31 mouse cellular contexts compared by ENCODE assay signal in the genomic region with DNA sequence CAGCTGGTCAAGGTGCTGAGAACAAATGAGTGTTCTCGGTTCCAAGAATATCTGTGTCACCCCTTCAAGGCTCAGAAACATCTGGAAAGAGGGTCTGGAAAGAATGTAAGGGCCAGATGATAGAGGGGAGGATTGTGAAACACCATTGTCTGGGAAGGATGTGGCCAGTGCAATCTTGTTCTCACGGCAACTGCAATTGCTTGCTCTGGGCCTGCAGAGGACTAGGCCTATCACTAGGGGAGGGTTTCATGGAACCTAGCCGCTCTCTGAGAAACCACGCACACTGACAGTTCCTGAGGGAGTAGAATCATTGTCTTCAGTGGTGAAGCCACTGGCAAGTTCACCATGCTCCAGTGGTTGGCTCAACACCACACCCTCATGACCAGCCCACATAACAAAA.
DNase-seq lines count a peak whose midpoint lies in the region; ATAC-seq and TF ChIP-seq lines count a peak whose summit lies in the region.
"Had no signal": no experiment of that assay in that cellular context is flagged by ENCODE, and none has a peak within 500 bp of the region (broad histone marks: within the 10 kb centered on the region; RNA-seq: fewer than 3 reads in every experiment).

No protein-coding gene starts in this region.

- peak overlapping the region; percentile 76 for H3K4me3 ChIP-seq in megakaryocyte, embryonic 14.5 days (replicated peaks)
- H3K4me3 ChIP-seq in hindbrain, embryonic 11.5 days (ENCODE audit: low read depth, low read length) = no peak overlapping the region
- no peak overlapping the region for H3K4me3 ChIP-seq in thymus, adult 2 months (ENCODE audit: control insufficient read depth, insufficient read depth, low read length)
- H3K4me3 ChIP-seq: embryonic facial prominence, embryonic 10.5 days; embryonic facial prominence, embryonic 13.5 days; erythroblast, embryonic 14.5 days; forebrain, embryonic 12.5 days; forebrain, embryonic 15.5 days; heart, embryonic 10.5 days; hindbrain, embryonic 10.5 days had no signal

- no peak for ATAC-seq in megakaryocyte, adult 5-6 weeks (ENCODE audit: poor library complexity, severe bottlenecking)
- peak; percentile 85 for ATAC-seq in granulocyte monocyte progenitor cell, adult 5-6 weeks (replicated peaks; ENCODE audit: poor library complexity, severe bottlenecking)
- no peak for ATAC-seq in hindbrain, embryonic 11.5 days (ENCODE audit: low FRiP score)
- ATAC-seq: activated CD4-positive, CD25-positive, alpha-beta regulatory T cell, adult 4 months; CD4-positive, CD25-positive, alpha-beta regulatory T cell, adult 4 months; forebrain, embryonic 15.5 days; hindbrain, postnatal 0 days; inflammation-experienced regulatory T-cells, adult 6 months; intestine, embryonic 16.5 days had no signal

- intact Hi-C loops in heart, postnatal 10 days (cut with DNase I) = no loop called here

- no peak overlapping the region for H3K9ac ChIP-seq in hindbrain, embryonic 11.5 days (ENCODE audit: low read depth, low read length)
- H3K9ac ChIP-seq: embryonic facial prominence, embryonic 13.5 days; forebrain, embryonic 12.5 days; forebrain, embryonic 15.5 days; hindbrain, embryonic 14.5 days had no signal

- H3K36me3 ChIP-seq in megakaryocyte, embryonic 14.5 days (replicated peaks; ENCODE audit: low read length) = no peaks in the 10 kb centered on the region
- H3K36me3 ChIP-seq in hindbrain, embryonic 11.5 days (ENCODE audit: control insufficient read depth, insufficient read depth, low read length) = no peaks in the 10 kb centered on the region
- no peaks in the 10 kb centered on the region for H3K36me3 ChIP-seq in thymus, adult 2 months (ENCODE audit: control insufficient read depth, insufficient read depth, low read length)
- H3K36me3 ChIP-seq: embryonic facial prominence, embryonic 10.5 days; embryonic facial prominence, embryonic 13.5 days; forebrain, embryonic 12.5 days; forebrain, embryonic 15.5 days; heart, embryonic 10.5 days; hindbrain, embryonic 10.5 days had no signal

- H3K4me2 ChIP-seq in hindbrain, embryonic 11.5 days (replicated peaks; ENCODE audit: low read depth, low read length) = no peak overlapping the region
- H3K4me2 ChIP-seq: embryonic facial prominence, embryonic 13.5 days; forebrain, embryonic 12.5 days; forebrain, embryonic 15.5 days; hindbrain, embryonic 14.5 days had no signal

- peaks cover 48% of the 10 kb centered on the region for H3K4me1 ChIP-seq in megakaryocyte, embryonic 14.5 days
- no peaks in the 10 kb centered on the region for H3K4me1 ChIP-seq in hindbrain, embryonic 11.5 days (replicated peaks; ENCODE audit: control insufficient read depth, insufficient read depth, low read length)
- no peaks in the 10 kb centered on the region for H3K4me1 ChIP-seq in thymus, adult 2 months (replicated peaks; ENCODE audit: control insufficient read depth, insufficient read depth, low read length)
- H3K4me1 ChIP-seq: embryonic facial prominence, embryonic 10.5 days; embryonic facial prominence, embryonic 13.5 days; forebrain, embryonic 12.5 days; hindbrain, embryonic 10.5 days had no signal

- peaks cover 12% of the 10 kb centered on the region for H3K27me3 ChIP-seq in megakaryocyte, embryonic 14.5 days (replicated peaks)
- H3K27me3 ChIP-seq in hindbrain, embryonic 11.5 days (ENCODE audit: control insufficient read depth, insufficient read depth, low read length) = no peaks in the 10 kb centered on the region
- no peaks in the 10 kb centered on the region for H3K27me3 ChIP-seq in thymus, adult 2 months (ENCODE audit: control insufficient read depth, insufficient read depth, low read length)
- H3K27me3 ChIP-seq: embryonic facial prominence, embryonic 13.5 days; forebrain, embryonic 12.5 days; forebrain, embryonic 15.5 days had no signal

- TF ChIP-seq POLR2A in thymus, adult 2 months (IDR thresholded peaks at IDR 0.05; ENCODE audit: control insufficient read depth, extremely low read depth, insufficient read depth, low read length, poor library complexity) = no peak

- no peaks in the 10 kb centered on the region for H3K9me3 ChIP-seq in megakaryocyte, embryonic 14.5 days
- H3K9me3 ChIP-seq in hindbrain, embryonic 11.5 days (ENCODE audit: control insufficient read depth, low read length) = no peaks in the 10 kb centered on the region
- H3K9me3 ChIP-seq: embryonic facial prominence, embryonic 10.5 days; embryonic facial prominence, embryonic 13.5 days; forebrain, embryonic 12.5 days; forebrain, embryonic 15.5 days; heart, embryonic 10.5 days; hindbrain, embryonic 10.5 days had no signal

- 88% methylated on average over 4 of the region's 4 CpGs for WGBS in hindbrain, embryonic 11.5 days
- 72% methylated on average over 4 of the region's 4 CpGs for WGBS in thymus, adult 2 months

- DNase-seq in heart, adult 11 months = peak; percentile 93
- no peak for DNase-seq in heart, postnatal 10 days
- no peak for DNase-seq in hindbrain, embryonic 11.5 days (ENCODE audit: low spot score)
- no peak for DNase-seq in adrenal gland, adult 8-10 months
- no peak for DNase-seq in thymus, adult 2 months
- DNase-seq: adrenal gland, postnatal 10 days; adrenal gland, postnatal 36 days; cerebellum, adult 11 months; cerebellum, adult 2 months; cerebellum, adult 9-11 months; cerebellum, postnatal 25 days; embryo, embryonic 11 days; gastrocnemius, postnatal 10 days; gastrocnemius, postnatal 36 days; heart, postnatal 36 days had no signal

- no peak overlapping the region for H3K27ac ChIP-seq in hindbrain, embryonic 11.5 days (ENCODE audit: low read depth, low read length)
- no peak overlapping the region for H3K27ac ChIP-seq in thymus, adult 2 months (ENCODE audit: control insufficient read depth, insufficient read depth, low read length)
- H3K27ac ChIP-seq: embryonic facial prominence, embryonic 10.5 days; embryonic facial prominence, embryonic 13.5 days; forebrain, embryonic 12.5 days; forebrain, embryonic 15.5 days; heart, embryonic 10.5 days; hindbrain, embryonic 10.5 days; hindbrain, embryonic 14.5 days; hindbrain, postnatal 0 days had no signal

- no peak for TF ChIP-seq CTCF in thymus, adult 2 months (IDR thresholded peaks at IDR 0.05; ENCODE audit: borderline replicate concordance, control insufficient read depth, extremely low read depth, insufficient read depth, low read length, poor library complexity)
